Mouse (Mus musculus): ENCODE data around the gene Pip5k1b.

The Pip5k1b gene

GRCm38 (mm10) chr19:24417659-24418004, 138.0 kb downstream of the Pip5k1b start:
- ChIA-PET POLR2A (no interaction called here), CTCF (no interaction called here)

GRCm38 (mm10) chr19:24416975-24417658, 138.6 kb downstream of the Pip5k1b start:
- ChIA-PET CTCF (interaction anchor here in 1 of 4 experiments (1.0 kb wide), 1 partner anchor 218 kb away, joined by 3 read pairs; no protein-coding TSS in a partner anchor), POLR2A (no interaction called here)

- POLR2A ChIA-PET: interaction anchor here in 2 of 4 experiments (0.6 to 1.3 kb wide), 2 partner anchors 37 to 108 kb away, joined by 3 read pairs; no protein-coding TSS in a partner anchor
Observed at GRCm38 (mm10) chr19:24415778-24416621, 139.7 kb downstream of the Pip5k1b start.

GRCm38 (mm10) chr19:24408863-24409564, 146.7 kb downstream of the Pip5k1b start:
- ChIA-PET CTCF (interaction anchor here in 1 of 4 experiments (1.0 kb wide), 1 partner anchor 108 kb away, joined by 5 read pairs; no protein-coding TSS in a partner anchor), POLR2A (no interaction called here)

More at GRCm38 (mm10) chr19:24415778-24416621, 139.7 kb downstream of the Pip5k1b start:
- CTCF ChIA-PET: interaction anchor here in 2 of 4 experiments (0.6 to 1.0 kb wide), 2 partner anchors 115 to 219 kb away, joined by 3 read pairs; no protein-coding TSS in a partner anchor

- POLR2A ChIA-PET: no interaction called here
- CTCF ChIA-PET: interaction anchor here in 1 of 4 experiments (0.6 kb wide), 1 partner anchor 153 kb away, joined by 4 read pairs; no protein-coding TSS in a partner anchor
Observed at GRCm38 (mm10) chr19:24404716-24405115, 151.0 kb downstream of the Pip5k1b start.

- POLR2A ChIA-PET: no interaction called here
- CTCF ChIA-PET: no interaction called here
Observed at GRCm38 (mm10) chr19:24403245-24403644, 152.4 kb downstream of the Pip5k1b start.

- ChIA-PET CTCF (no interaction called here), POLR2A (no interaction called here)
Observed at GRCm38 (mm10) chr19:24393920-24394319, 161.8 kb downstream of the Pip5k1b start.

- CTCF ChIA-PET: no interaction called here
Observed at GRCm38 (mm10) chr19:24391519-24392251, 164.0 kb downstream of the Pip5k1b start.

GRCm38 (mm10) chr19:24386956-24387865, 168.5 kb downstream of the Pip5k1b start:
- ChIA-PET CTCF (no interaction called here), POLR2A (interaction anchor here in 2 of 4 experiments (1.0 to 1.4 kb wide), 2 partner anchors 65 to 88 kb away, joined by 3 read pairs; no protein-coding TSS in a partner anchor)

More at GRCm38 (mm10) chr19:24391519-24392251, 164.0 kb downstream of the Pip5k1b start:
- POLR2A ChIA-PET: no interaction called here

- CTCF ChIA-PET: no interaction called here
- POLR2A ChIA-PET: no interaction called here
Observed at GRCm38 (mm10) chr19:24378470-24378869, 177.2 kb downstream of the Pip5k1b start.

GRCm38 (mm10) chr19:24371763-24372640, 183.7 kb downstream of the Pip5k1b start:
- ChIA-PET CTCF (no interaction called here), POLR2A (no interaction called here)

- CTCF ChIA-PET: interaction anchor here in 1 of 4 experiments (0.7 kb wide), 1 partner anchor 340 kb away, joined by 3 read pairs; no protein-coding TSS in a partner anchor
- POLR2A ChIA-PET: interaction anchor here in 1 of 4 experiments (1.9 kb wide), 1 partner anchor 84 kb away, joined by 4 read pairs; no protein-coding TSS in a partner anchor
Observed at GRCm38 (mm10) chr19:24368419-24368818, 187.3 kb downstream of the Pip5k1b start.

GRCm38 (mm10) chr19:24367722-24368121, 187.9 kb downstream of the Pip5k1b start:
- CTCF ChIA-PET: interaction anchor here in 2 of 4 experiments (0.5 to 0.7 kb wide), 3 partner anchors 25 to 340 kb away, joined by 3 read pairs; no protein-coding TSS in a partner anchor
- POLR2A ChIA-PET: interaction anchor here in 1 of 4 experiments (1.0 to 1.9 kb wide), 3 partner anchors 29 to 84 kb away, joined by 3 to 4 read pairs (median 3); no protein-coding TSS in a partner anchor

- ChIA-PET CTCF (no interaction called here), POLR2A (interaction anchor here in 1 of 4 experiments (1.2 kb wide), 1 partner anchor 29 kb away, joined by 3 read pairs; no protein-coding TSS in a partner anchor)
Observed at GRCm38 (mm10) chr19:24366747-24367146, 188.9 kb downstream of the Pip5k1b start.

GRCm38 (mm10) chr19:24362626-24363321, 192.9 kb downstream of the Pip5k1b start:
- POLR2A ChIA-PET: no interaction called here
- CTCF ChIA-PET: no interaction called here

- CTCF ChIA-PET: no interaction called here
- POLR2A ChIA-PET: no interaction called here
Observed at GRCm38 (mm10) chr19:24359270-24359669, 196.4 kb downstream of the Pip5k1b start.

Data from embryonic stem cell, embryonic (primary cell).